Mouse (Mus musculus) stomach, embryonic 15.5 days (tissue): Measurements from ENCODE around the gene Knl1. TPM values are rescaled to one million over a fixed set of nuclear protein-coding genes. Genes with fewer than 3 reads are reported as not detected.

ENCODE experiments used
- ATAC-seq: fragments of 200-750 bp; cut with Nextera tagmentation; 2 replicates; pipeline ENCODE4 v1.8.0; 2017; ENCODE audit warnings: low read depth, moderate number of reproducible peaks, moderate TSS enrichment; ENCODE audit not compliant: insufficient read depth, low FRiP score
- H3K27ac ChIP-seq: fragments of 300-500 bp; sonication (generic); 2 replicates; pipeline ENCODE4 v1.5.1; 2015; ENCODE audit warnings: mild to moderate bottlenecking, inconsistent platforms
- H3K27me3 ChIP-seq: fragments of 300-500 bp; sonication (generic); replicated peaks from 2 replicates; pipeline ENCODE4 v1.6.1; 2015; ENCODE audit warnings: inconsistent platforms
- H3K36me3 ChIP-seq: fragments of 300-500 bp; sonication (generic); 2 replicates; pipeline ENCODE4 v1.6.1; 2015; ENCODE audit warnings: inconsistent platforms
- H3K4me1 ChIP-seq: fragments of 300-500 bp; sonication (generic); 2 replicates; pipeline ENCODE4 v1.6.1; 2015; ENCODE audit warnings: inconsistent platforms
- H3K4me2 ChIP-seq: fragments of 300-500 bp; sonication (generic); 2 replicates; pipeline ENCODE4 v1.6.1; 2015; ENCODE audit warnings: mild to moderate bottlenecking, inconsistent platforms
- H3K4me3 ChIP-seq: fragments of 300-500 bp; sonication (generic); replicated peaks from 2 replicates; pipeline ENCODE4 v1.5.1; 2015; ENCODE audit warnings: inconsistent platforms
- H3K9ac ChIP-seq: fragments of 300-500 bp; sonication (generic); 2 replicates; pipeline ENCODE4 v1.6.1; 2015; ENCODE audit warnings: inconsistent platforms
- H3K9me3 ChIP-seq: fragments of 300-500 bp; sonication (generic); 2 replicates; pipeline ENCODE4 v1.6.1; 2016; ENCODE audit warnings: inconsistent platforms
- WGBS: fragments of 180-500 bp; shearing (Covaris S2); methylation state at CpG from one replicate; pipeline ENCODE4 v1.1.7; 2015; 5-methylcytosine and 5-hydroxymethylcytosine counted together
- polyA plus RNA-seq: library from polyadenylated mRNA; unstranded; fragments of >200 nt; fragmentation: Nextera tagmentation; extraction: Ambion mirVana; gene quantifications from 2 replicates; pipeline ENCODE4 v1.2.1, GENCODE M21; 2015

Knl1 gene
- polyA plus RNA-seq, 1 experiment from 2014 or later: 57.6 TPM

- Histone ChIP-seq H3K36me3 (peaks cover 55% of the 10 kb centered on the region), H3K4me2 (no peak overlapping the region), H3K27me3 (no peaks in the 10 kb centered on the region), H3K9ac (no peak overlapping the region), H3K27ac (no peak overlapping the region), H3K9me3 (no peaks in the 10 kb centered on the region), H3K4me1 (no peaks in the 10 kb centered on the region), H3K4me3 (no peak overlapping the region)
- ATAC-seq: no peak
- WGBS: 95% methylated on average over 2 of the region's 2 CpGs
Observed at GRCm38 (mm10) chr2:119145199-119145598, 98.3 kb downstream of the Knl1 start.

DNA sequence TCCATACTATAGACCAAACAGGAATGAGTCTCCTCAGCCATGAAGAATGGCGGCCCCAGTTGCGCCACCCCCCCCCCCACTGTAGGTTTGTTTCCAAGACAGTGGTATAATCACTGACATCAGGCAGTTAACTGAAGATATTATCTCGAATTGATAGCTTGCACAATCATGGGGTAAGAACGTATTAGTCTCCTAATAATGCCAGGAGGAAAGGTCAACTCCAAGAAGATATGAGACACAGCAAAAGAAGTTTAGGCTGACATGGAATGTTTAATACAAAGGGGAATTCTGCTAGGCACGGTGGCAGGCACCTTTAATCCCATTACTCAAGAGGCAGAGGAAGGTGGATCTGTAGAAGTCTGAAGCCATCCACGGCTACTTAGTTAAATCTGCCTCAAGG, 99.5 kb downstream of the Knl1 start:
- H3K9me3 ChIP-seq: no peaks in the 10 kb centered on the region
- H3K9ac ChIP-seq: no peak overlapping the region
- ATAC-seq: no peak
- peaks cover 63% of the 10 kb centered on the region for H3K36me3 ChIP-seq
- no peaks in the 10 kb centered on the region for H3K27me3 ChIP-seq
- H3K4me1 ChIP-seq: no peaks in the 10 kb centered on the region
- no peak overlapping the region for H3K4me3 ChIP-seq
- H3K27ac ChIP-seq: no peak overlapping the region
- 87% methylated on average over 6 of the region's 6 CpGs for WGBS
- H3K4me2 ChIP-seq: no peak overlapping the region

DNA sequence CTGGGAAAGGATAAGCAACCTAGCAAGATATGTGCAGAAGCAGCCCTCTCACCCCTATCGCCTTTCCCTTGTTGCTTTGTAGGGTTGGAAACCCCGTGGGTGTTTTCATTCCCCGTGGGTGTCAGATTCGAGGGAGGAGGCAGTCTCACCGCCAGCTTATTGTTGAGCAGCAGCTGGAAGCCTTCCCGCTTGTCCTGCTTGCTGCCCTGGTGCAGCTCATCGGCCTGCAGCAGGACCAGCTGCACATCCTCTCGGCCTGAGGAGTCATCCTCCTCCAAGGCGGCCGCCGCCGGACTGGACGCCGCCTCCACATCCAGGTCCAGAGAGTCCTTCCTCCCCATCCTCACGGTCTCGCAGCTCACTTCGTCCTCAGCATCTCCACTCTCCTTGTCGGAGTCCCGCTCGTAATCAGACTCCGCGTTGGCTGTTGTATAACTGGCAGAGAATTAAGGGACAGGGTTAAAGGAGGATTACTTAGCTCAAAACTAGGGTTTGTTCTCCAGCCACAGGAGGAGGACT, 100.3 kb downstream of the Knl1 start:
- 80% methylated on average over 22 of the region's 22 CpGs for WGBS
- Histone ChIP-seq H3K27me3 (no peaks in the 10 kb centered on the region), H3K4me1 (no peaks in the 10 kb centered on the region), H3K36me3 (peaks cover 66% of the 10 kb centered on the region), H3K4me3 (no peak overlapping the region), H3K4me2 (no peak overlapping the region), H3K27ac (no peak overlapping the region), H3K9me3 (no peaks in the 10 kb centered on the region), H3K9ac (no peak overlapping the region)
- ATAC-seq: no peak

DNA sequence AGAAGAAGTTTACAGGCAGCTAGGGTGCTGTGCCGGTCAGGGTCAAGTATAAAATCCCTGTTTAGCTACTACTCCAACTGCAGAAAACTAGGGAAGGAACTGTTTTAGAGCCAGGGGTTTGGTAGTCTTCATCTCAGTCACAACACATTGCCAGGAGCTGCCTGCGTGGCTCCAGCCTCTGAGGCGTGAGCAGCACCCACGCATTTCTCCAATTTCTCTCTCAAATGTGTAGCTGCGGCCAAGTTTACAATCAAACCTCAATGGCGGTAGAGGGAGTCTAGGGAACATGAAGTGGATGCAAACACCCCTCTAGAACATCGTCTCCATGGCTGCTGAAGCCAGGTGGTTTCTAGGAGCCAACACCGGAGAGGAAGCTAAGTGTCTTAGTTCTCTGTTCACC, 100.9 kb downstream of the Knl1 start:
- no peaks in the 10 kb centered on the region for H3K4me1 ChIP-seq
- no peak overlapping the region for H3K27ac ChIP-seq
- peaks cover 64% of the 10 kb centered on the region for H3K36me3 ChIP-seq

DNA sequence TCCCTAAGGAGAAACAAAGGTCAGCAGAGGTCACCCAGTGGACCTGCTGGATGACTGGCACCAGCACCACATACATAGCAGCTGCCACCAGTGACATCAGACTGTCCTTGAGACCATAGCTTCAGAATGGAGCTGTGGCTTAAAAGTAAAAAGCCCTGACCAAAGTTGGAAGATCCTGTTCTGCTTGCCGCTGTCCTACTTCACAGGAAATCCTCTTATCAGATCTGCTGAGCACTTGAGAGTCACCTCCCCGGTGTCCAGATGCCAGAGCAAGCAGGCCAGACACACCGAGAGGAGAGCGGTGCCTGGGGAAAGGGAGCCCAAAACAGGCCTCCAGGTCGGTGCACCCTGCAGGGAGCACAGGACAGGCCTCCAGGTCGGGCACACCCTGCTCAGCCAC, 105.3 kb downstream of the Knl1 start:
- Histone ChIP-seq H3K9me3 (no peaks in the 10 kb centered on the region), H3K4me2 (no peak overlapping the region), H3K4me1 (peaks cover 8% of the 10 kb centered on the region; the same call in 1 of the 2 replicates), H3K4me3 (no peak overlapping the region), H3K27ac (no peak overlapping the region), H3K36me3 (peaks cover 37% of the 10 kb centered on the region; the same call in 1 of the 2 replicates), H3K9ac (no peak overlapping the region), H3K27me3 (no peaks in the 10 kb centered on the region)
- 83% methylated on average over 6 of the region's 6 CpGs for WGBS
- no peak for ATAC-seq

More for the DNA sequence above, 100.9 kb downstream of the Knl1 start:
- WGBS: 84% methylated on average over 8 of the region's 8 CpGs
- H3K27me3 ChIP-seq: no peaks in the 10 kb centered on the region
- no peaks in the 10 kb centered on the region for H3K9me3 ChIP-seq
- H3K4me3 ChIP-seq: no peak overlapping the region
- no peak overlapping the region for H3K9ac ChIP-seq
- no peak for ATAC-seq
- H3K4me2 ChIP-seq: no peak overlapping the region

DNA sequence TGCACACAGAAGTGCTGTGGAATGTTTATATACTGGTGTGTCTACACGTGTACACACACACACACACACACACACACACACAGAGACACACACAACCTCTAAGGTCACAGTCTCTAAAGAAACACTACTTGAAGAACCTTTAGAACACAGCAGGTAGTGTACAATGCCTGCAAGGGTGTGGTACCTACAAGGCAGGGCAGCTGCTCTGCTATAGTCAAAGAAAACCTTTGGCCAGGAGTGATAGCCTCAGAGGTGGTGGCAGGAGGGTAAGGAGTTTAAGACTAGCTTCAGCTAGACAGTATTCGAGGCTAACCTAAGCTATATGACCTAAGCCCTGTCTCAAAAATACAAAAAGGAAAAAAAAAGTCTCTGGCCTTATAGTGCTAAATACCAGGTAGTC, 107.8 kb downstream of the Knl1 start:
- WGBS: 69% methylated on average over 2 of the region's 2 CpGs
- Histone ChIP-seq H3K9me3 (no peaks in the 10 kb centered on the region), H3K4me1 (peaks cover 11% of the 10 kb centered on the region; the same call in 1 of the 2 replicates), H3K27ac (0 out of 2 replicates have a peak overlapping the region, but pooled peaks have one; percentile 7), H3K36me3 (peaks cover 22% of the 10 kb centered on the region; the same call in 1 of the 2 replicates), H3K4me2 (no peak overlapping the region), H3K27me3 (no peaks in the 10 kb centered on the region), H3K9ac (no peak overlapping the region), H3K4me3 (no peak overlapping the region)
- ATAC-seq: no peak; the same call in 1 of the 2 replicates

Other genes starting within 250 kb of the Knl1 start
- gene Knstrn, start 233.1 kb upstream of the Knl1 start, polyA plus RNA-seq: 88.1 and 91.5 TPM in 2 replicates
- gene Ivd, start 185.2 kb upstream of the Knl1 start, polyA plus RNA-seq: 55.1 and 58.9 TPM in 2 replicates
- 5.7 TPM in 2 replicates for gene Bahd1, start 146.7 kb upstream of the Knl1 start, polyA plus RNA-seq
- 26.3 and 26.9 TPM in 2 replicates for gene Chst14, start 120.6 kb upstream of the Knl1 start, polyA plus RNA-seq
- 22.3 and 24.7 TPM in 2 replicates for gene Ccdc32, start 17.7 kb upstream of the Knl1 start, polyA plus RNA-seq
- gene Rpusd2, start 12.3 kb upstream of the Knl1 start, polyA plus RNA-seq: 3.9 and 4.1 TPM in 2 replicates
- gene Rad51, start 65.7 kb downstream of the Knl1 start, polyA plus RNA-seq: 42.1 and 49.5 TPM in 2 replicates
- gene Rmdn3, start 109.9 kb downstream of the Knl1 start, polyA plus RNA-seq: 36.6 and 40.5 TPM in 2 replicates
- gene Gchfr, start 120.7 kb downstream of the Knl1 start, polyA plus RNA-seq: 9.2 and 16.4 TPM in 2 replicates
- gene Gm14137, start 127.4 kb downstream of the Knl1 start, polyA plus RNA-seq: 0.90 and 1.1 TPM in 2 replicates
- gene Zfyve19, start 161.5 kb downstream of the Knl1 start, polyA plus RNA-seq: 48.7 and 58.0 TPM in 2 replicates
- gene Dnajc17, start 161.7 kb downstream of the Knl1 start, polyA plus RNA-seq: 18.5 and 19.4 TPM in 2 replicates
- 3.0 and 4.4 TPM in 2 replicates for gene Ppp1r14d, start 182.8 kb downstream of the Knl1 start, polyA plus RNA-seq
- 74.8 and 80.2 TPM in 2 replicates for gene Spint1, start 190.2 kb downstream of the Knl1 start, polyA plus RNA-seq
- 27.1 and 28.4 TPM in 2 replicates for gene Rhov, start 224.2 kb downstream of the Knl1 start, polyA plus RNA-seq
- 16.4 and 18.0 TPM in 2 replicates for gene Vps18, start 241.6 kb downstream of the Knl1 start, polyA plus RNA-seq